Mouse (Mus musculus): Measurements from ENCODE around the gene Foxa1.

Foxa1 gene

GRCm38 (mm10) chr12:57546415-57547201 lies at the start of gene Foxa1:
Gene Foxa1 (minus strand): TSS chr12:57546916.
- DNase-seq (ENCODE audit: low read depth, low spot score) = no peak

- DNase-seq (ENCODE audit: low read depth, low spot score) = no peak
Observed at GRCm38 (mm10) chr12:57575931-57576628, 29.4 kb upstream of the Foxa1 start.

- no peak for DNase-seq (ENCODE audit: low read depth, low spot score)
Observed at GRCm38 (mm10) chr12:57572415-57572814, 25.7 kb upstream of the Foxa1 start.

- no peak for DNase-seq (ENCODE audit: low read depth, low spot score)
Observed at GRCm38 (mm10) chr12:57571773-57572172, 25.1 kb upstream of the Foxa1 start.

- no peak for DNase-seq (ENCODE audit: low read depth, low spot score)
Observed at GRCm38 (mm10) chr12:57563909-57564308, 17.2 kb upstream of the Foxa1 start, which contains the start of gene Ttc6. Gene Ttc6 (plus strand): TSS chr12:57564113.

GRCm38 (mm10) chr12:57554091-57554490 lies 7.4 kb upstream of the Foxa1 start:
- DNase-seq (ENCODE audit: low read depth, low spot score) = no peak

- no peak for DNase-seq (ENCODE audit: low read depth, low spot score)
Observed at GRCm38 (mm10) chr12:57552286-57552685, 5.6 kb upstream of the Foxa1 start.

- no peak for DNase-seq (ENCODE audit: low read depth, low spot score)
Observed at GRCm38 (mm10) chr12:57550881-57551280, 4.2 kb upstream of the Foxa1 start.

- no peak for DNase-seq (ENCODE audit: low read depth, low spot score)
Observed at GRCm38 (mm10) chr12:57550181-57550808, 3.6 kb upstream of the Foxa1 start.

- no peak for DNase-seq (ENCODE audit: low read depth, low spot score)
Observed at GRCm38 (mm10) chr12:57549667-57550160, 3.0 kb upstream of the Foxa1 start.

- no peak for DNase-seq (ENCODE audit: low read depth, low spot score)
Observed at GRCm38 (mm10) chr12:57548981-57549666, 2.4 kb upstream of the Foxa1 start.

GRCm38 (mm10) chr12:57548352-57548980 lies 1.8 kb upstream of the Foxa1 start:
- DNase-seq (ENCODE audit: low read depth, low spot score) = no peak

- no peak for DNase-seq (ENCODE audit: low read depth, low spot score)
Observed at GRCm38 (mm10) chr12:57547890-57548289, 1.2 kb upstream of the Foxa1 start.

GRCm38 (mm10) chr12:57545371-57546241 lies 1.1 kb downstream of the Foxa1 start:
- no peak for DNase-seq (ENCODE audit: low read depth, low spot score)

- no peak for DNase-seq (ENCODE audit: low read depth, low spot score)
Observed at GRCm38 (mm10) chr12:57544641-57545370, 1.9 kb downstream of the Foxa1 start.

GRCm38 (mm10) chr12:57543627-57543991 lies 3.1 kb downstream of the Foxa1 start:
- DNase-seq (ENCODE audit: low read depth, low spot score) = no peak

- DNase-seq (ENCODE audit: low read depth, low spot score) = no peak
Observed at GRCm38 (mm10) chr12:57542746-57543626, 3.7 kb downstream of the Foxa1 start.

GRCm38 (mm10) chr12:57541931-57542745 lies 4.6 kb downstream of the Foxa1 start:
- DNase-seq (ENCODE audit: low read depth, low spot score) = no peak
